Mouse (Mus musculus) adipocyte (in vitro differentiated cells): Measurements from ENCODE around the gene Samd1.

Source experiments
- DNase-seq: peaks from one replicate; pipeline ENCODE4 v3.0.0-alpha.2; 2016; ENCODE audit warnings: low spot score

Gene Samd1

DNA sequence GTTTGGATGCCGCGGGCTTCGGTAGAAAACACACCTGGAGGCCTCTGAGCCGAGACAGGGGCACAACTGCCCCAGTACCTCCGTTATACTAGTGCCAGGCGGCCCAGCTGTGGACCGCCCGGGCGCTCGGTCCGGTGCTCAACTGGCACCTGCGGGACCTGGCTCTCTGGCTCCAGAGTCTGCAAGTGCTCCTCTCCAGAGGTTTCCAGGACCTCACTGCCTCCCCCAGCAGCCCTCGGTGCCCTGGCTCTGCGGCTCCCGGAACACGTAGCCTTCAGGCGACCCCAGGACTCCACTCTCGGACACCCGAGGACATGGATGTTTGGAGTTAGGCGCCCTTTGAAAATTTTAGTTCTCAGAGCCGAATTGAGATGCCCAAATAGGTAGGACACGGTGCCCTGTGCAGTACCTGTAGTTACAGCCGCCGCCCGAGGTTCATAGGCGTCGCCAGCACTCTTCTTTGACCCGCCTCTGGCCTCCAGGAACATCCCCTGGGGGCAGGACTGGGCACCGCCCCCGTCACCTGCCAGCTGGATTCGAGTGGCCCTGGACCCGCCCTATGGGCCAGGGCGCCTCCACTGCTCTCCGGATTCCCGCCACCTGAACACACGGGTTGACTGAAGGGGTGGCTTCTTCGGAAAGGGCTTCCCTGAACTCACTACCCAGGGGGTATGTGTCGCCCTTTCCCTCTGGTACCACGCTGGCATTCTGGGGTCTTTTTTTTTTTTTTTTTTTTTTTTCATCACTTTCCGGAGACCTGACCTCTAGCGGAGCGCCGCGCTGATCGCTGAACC, 14.4 kb downstream of the Samd1 start, which contains the start of gene 2210011C24Rik:
2210011C24Rik (minus strand) TSS at position 467 of the 794 bp plus-strand sequence.
- no peak for DNase-seq

DNA sequence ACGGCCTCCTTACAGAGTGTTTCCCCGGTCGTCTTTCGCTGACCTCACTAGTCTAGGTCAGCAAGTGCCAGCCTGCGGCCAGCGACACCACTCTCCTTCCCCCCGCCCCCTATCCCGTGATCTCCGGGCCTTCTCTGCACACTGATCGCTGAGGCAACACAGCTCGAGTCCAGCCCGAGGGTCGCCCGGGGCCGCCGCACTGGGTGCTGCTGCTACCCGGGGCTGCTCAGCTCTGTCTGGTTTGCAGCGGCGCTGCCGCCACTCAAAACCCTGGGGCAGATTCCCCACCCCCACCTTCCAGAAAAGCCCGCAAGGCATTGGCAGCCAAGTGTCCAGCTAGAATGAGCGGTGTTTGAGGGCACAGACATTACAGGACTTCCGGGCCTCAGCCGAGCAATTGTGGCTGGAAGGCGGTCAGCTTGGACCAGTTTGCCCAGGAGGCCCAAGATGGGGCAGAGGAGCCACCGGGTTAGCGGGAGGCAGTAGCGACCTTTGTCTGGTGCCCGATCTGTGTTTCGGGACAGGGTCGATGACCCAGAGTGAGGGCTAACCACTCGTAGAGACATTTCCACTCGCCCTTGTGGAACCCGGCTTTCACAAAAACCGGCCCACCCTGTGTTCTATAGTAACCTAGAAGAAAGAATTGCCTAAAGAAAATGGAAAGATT, 15.2 kb downstream of the Samd1 start:
- DNase-seq: no peak

DNA sequence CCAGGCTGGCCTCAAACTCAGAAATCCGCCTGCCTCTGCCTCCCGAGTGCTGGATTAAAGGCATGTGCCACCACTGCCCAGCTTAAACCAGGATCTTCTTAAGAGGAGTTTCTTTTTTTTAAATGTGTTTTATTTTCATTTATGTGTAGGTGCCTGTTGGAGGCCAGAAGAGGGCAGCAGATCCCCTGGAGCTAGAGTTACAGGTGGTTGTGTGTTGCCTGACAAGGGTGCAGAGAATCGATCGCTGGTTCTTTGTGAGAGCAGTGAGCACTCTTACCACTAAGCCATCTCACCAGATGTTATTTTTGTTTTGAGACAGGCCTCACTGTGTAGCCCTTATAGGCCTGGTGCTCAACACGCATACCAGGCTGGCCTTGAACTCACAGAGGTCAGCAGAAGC, 18.4 kb downstream of the Samd1 start:
- DNase-seq: no peak

DNA sequence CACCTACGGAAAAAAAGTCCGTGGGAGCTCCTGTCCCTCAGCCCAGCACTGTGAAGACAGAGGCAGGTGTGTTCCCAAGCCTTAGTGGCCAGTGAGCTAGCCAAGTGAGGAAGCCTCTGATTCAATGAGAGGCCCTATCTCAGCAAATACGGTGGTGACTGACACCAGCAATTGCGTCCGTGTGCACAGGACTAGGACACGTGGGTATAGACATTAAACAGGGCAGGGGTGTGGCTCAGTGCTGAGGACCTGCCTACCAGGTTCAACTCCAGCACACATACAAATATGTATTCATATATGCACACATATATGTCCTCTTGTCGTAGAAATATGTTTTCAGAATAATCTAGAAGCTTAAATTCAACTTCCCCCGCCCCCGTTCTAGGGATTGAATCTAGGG, 22.3 kb downstream of the Samd1 start:
- DNase-seq: no peak

DNA sequence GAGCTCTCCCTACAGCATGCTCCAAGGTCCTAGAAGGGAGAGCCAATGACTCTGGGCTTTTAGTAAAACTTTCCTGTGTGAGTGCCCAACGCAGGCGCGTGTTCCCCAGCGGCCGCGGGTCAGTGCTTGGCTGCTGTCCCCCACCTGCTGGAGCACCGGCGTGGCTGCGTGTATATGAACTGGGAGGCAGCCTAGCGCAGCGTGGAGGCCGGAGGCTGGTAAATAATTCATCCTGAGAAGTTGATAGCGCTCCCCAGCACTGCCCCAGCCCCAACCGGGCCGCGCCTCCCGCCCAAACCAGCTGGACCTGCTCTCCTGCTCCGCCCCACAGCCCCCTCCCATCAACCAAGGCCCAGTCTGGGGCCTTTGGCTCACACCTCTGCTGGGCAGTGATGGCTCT, 23.6 kb downstream of the Samd1 start, which contains the start of gene Palm3:
Palm3 (plus strand) TSS at position 376 of the 400 bp plus-strand sequence.
- DNase-seq: no peak

DNA sequence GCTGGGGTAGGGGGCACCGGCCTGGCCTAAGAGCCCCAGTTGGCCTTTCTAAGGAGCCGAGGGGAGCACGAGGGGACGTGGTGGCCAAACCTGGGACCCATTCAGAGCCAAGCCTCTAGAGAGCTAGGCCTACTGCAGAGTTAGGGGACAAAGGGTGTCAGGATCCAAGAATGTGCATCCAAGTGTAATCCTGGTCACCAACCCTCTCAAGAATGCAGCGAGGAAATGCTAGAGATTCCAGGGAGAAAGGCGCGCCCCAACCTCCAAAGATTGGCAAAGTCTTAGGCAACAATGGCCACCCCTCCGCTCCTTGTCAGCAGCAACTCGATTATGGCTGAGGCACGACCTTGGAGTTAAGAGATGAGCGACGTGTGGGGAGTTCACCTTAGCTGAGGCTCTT, 24.1 kb downstream of the Samd1 start:
- DNase-seq: no peak

DNA sequence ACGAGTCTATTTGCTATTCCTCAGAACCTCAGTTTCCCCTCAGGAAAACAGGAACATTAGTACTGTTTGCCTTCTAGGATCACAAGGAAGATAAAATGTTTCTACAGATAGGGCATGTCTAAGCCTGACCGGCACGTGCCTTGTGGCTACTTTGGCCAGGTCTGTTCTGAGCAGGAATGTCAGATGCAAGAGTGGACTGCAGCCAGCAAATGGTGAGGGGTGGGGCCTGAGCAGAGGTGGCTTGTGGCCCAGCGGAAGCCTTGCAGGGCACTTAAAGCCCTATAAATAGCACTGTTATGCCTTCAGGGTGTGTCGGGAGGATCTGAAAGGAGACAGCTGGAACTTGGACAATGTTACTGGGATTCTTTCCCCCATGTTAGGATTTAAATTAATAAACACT, 25.6 kb downstream of the Samd1 start:
- DNase-seq: peak; percentile 70

DNA sequence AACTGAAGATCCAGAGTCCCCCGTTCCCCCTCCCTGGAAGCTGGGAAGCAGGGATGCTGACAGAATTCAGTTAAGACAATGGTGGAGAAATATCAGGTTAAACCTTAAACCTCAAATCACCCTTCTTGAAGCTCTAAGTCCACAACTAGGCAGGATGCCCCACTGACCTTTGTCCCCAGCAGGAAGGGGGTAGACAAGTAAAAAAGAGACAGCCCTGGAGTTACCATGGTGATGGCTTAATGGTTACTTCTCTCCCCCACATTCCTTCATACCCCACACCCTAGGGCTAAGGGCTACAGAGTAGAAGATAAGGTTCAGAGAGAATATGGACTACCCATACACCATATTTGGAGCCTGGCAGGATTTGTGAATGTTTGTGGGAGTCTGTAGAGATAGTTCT, 26.2 kb downstream of the Samd1 start:
- DNase-seq: no peak

DNA sequence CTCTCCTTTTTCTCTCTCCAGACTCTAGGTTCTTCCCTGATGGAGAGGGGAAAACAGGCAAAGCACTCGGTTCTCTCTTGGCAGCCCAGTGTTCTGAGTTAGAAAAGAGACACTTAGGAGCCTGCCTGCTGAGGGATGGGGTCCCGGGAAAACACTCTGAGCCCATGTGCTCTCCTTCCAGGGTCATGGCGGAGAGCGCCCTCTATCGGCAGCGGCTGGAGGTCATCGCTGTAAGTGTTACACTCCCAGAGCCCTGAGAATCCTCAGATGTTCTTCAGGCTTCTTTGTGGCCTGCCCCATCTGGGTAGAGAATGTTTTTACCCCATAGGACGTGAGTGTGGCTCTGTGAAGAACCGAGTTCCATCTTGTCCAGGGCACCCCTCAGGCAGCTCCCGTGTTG, 26.7 kb downstream of the Samd1 start:
- no peak for DNase-seq

DNA sequence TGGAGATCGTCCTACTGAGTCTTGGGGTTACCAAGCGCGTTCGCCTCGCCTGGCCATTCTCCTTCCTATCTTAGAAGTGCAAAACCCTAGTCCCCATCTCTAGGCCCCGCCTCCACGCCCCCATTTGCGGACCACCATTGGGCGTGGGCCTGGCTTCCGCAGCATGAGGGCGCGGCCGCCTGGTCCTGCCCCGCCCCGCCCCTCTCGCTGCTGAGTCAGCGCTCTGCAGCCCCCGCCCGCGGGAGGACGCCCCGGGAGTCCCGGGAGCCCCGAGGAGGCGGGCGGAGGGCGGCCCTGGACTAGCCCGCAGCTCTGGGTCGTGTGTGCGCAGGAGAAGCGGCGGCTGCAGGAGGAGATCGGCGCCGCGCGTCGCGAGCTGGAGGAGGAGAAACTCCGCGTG, 28.4 kb downstream of the Samd1 start:
- no peak for DNase-seq

DNA sequence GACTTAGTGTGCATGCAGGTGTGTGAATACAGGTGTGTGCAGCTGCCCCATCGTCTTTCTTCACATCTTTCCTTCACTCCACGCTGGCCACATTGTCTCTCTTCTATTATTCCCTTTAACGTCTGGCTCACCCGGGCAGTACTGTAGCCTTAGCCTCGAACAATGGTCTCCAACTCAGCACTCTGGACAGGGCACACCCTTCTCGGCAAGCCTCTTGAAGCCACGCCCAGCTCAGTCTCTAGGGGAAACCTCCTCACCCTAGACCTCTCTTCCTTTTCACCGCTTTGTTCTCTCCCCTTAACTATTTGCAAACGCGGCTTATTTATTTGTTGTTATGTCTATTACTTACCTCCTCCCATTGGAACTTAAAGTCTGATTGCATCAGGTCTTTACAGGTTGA, 30.0 kb downstream of the Samd1 start:
- DNase-seq: peak; percentile 57

DNA sequence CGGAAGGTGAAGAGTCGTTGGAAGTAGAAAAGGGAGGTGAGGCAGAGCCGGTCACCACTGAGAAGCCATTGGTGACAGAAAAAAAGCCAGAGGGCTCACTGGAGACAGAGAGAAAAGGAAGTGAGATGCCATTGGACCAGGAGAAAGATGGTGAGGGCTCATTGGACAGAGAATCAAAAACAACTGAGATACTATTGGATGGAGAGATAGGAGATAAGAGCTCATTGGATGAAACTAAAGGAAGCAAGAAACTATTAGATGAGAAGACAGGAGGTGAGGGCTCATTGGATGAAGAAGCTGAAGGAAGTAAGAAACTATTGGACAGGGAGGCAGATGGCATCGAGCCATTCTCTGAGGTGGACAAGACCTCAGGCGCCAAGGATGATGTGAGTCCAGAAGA, 31.8 kb downstream of the Samd1 start:
- no peak for DNase-seq

DNA sequence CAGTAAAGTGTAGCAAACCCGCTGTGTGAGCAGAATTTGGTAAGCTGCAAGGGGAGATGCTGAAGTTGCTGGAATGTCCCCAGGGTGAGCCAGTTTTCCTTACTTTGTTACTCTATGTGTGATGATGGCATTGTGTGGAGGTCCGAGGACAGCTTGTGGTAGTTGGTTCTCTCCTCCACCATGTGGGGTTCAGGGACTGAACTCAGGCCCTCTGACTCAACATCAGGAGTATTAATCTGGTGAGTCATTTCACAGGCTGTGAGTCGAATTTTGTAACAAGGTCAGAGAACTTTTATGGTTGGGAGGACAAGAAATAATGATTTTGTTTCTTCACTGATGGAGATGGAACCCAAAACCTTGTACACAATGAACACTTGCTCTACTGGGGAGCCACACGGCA, 35.3 kb downstream of the Samd1 start:
- no peak for DNase-seq

DNA sequence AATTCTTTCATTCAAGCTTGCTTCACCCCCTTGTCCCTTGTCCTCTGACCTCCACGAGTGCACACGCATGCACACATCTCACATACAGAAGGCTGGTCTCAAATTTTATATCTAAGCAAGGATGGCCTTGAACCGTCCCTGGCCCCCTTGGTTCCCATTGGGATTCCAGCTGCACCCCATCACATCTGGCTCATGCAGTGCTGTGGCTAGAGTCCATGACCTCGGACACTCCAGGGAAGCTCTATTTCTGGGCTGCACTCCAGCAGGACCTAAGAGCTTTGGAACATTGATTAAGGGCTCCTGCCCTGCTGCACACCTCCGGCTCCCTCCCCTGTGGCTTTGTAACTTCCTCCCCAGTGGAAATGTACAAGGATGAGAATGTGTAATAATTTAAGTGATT, 40.5 kb downstream of the Samd1 start:
- no peak for DNase-seq

DNA sequence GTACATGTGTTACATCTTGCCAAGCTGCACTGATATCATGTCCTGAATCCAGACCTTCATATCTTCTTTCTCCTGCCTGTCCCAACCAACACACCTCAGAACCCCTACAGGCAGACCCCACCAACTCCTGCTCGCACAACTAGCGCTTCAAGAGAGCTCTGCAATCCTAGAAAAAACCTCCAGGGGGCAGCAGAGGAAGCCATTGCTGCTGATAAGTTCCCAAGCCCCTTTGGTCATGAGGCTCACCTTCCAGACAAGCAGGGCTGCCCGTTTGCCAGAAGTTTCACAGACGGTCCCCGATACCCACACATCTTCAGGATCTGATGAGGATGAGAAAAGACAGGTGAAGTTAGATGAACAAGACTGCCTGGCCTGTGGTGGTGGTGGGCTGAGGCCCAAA, 41.6 kb downstream of the Samd1 start:
- peak; percentile 78 for DNase-seq

DNA sequence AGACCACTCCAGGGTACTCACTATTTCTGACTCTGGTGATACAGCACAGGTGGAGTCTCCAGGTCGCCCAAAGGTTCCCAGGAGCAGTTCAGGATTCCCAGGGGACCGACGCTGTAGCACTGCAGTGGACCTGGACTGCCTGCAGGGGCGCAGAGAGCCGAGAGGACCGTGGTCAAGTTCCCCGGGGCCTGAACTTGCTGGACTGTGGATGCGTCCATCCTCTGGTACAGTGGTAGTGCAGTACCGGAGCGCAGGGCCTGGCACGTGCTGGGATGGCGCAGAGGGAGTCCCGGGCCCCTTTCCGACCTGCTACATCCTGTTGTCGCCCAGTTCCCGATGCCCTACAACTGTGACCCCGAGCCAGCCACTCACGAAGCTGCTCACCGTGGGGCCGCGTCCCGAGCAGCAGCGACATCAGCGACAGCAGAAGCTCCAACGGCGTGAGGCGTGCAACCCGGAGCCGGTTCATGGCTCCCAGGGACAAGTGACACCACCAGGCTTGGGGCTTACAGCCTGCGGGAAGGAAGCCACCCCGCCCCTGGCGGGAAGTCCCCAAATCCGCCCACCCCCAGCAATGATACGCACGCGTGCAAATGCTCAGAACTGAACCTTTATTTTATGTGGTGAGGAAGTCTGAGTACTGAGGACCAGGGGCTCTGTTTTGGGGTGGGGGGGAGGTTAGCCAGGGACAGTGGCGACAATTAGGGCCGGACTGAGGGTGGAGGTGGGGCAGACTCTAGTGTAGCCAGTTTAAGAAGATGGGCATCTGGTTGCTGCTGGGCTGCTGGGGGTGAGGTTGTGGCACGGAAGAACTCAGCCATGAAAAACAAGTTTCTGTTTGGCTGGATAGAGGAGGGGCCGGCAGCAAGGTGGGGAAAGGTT, 44.8 kb downstream of the Samd1 start, which contains the start of gene Il27ra:
Il27ra (minus strand) TSS at position 524 of the 882 bp plus-strand sequence.
- DNase-seq: no peak

DNA sequence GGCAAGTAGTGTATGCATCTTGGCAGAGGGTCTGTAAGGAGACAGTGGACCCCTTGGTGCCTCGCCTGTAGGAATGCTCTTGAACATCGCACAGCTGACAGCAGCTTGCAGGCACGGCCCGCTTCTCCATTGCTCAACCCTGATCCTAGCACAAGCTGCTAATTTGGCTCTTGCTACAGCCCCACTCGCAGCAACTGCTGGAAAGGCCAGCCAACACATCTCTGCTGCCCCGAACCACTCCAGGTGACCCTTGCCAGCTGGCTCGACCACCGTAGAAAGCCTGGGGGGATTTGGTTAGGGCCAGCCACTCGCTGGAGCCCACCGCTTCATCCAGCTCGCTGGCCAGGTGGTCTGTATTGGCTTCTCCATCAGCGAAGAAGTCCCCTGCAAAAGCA, 45.5 kb downstream of the Samd1 start:
- DNase-seq: no peak

DNA sequence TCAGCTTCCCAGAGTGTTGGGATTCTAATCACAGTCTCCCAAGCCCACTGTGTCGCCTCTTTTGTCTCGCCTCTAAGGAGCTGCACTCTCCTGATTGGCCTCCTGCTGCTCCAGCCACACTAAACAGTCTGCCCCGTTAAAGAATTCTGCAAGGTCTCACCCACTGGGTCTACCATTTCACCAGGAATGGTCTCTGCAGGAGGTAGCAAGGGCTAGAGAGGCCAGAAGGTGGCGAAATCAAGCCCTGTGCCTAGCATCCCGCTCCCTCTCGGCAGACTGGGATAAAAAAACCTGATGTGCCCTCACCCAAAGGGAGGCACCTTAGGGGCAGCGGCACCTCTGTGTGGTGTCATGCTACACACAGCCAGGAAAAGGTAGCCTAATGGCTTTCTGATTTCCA, 46.6 kb downstream of the Samd1 start:
- DNase-seq: no peak

DNA sequence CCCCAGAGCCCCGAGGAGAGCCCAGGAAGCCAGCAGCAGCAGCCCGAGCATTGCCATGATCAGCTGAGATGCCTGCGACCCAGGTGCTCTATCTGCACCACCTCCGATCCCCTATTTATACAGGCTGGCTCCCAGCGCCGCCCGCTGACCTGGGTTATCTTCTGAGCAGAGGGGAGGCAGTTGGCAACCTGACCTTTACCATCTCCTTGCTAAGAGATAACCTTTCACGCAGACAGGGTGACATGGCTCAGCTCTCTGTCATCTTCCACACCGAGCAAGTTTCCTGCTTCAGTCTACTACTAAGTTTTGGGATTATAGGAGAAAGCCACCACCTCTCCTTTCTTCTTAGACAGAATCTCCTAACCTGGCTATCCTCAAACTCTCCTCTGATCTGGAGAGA, 47.4 kb downstream of the Samd1 start, which contains the start of gene Rln3:
Rln3 (minus strand) TSS at position 101 of the 400 bp plus-strand sequence.
- no peak for DNase-seq

DNA sequence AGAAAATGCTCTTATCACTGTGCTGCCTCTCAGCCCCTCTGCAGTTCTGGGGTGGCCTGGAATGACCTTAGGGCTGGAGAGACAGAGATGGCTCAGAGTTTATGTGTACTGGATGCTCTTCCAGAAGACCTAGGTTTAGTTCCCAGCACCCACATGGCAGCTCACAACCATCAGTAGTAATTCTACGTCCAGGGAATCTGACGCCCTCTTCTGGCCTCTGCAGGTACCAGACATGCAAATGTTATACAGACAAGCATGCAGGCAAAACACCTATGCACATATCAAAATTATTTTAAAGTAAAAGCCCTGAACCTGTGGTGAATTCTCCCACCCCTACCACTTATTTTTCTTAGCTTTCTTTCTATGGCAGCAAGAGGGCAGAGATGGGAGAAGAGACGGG, 49.0 kb downstream of the Samd1 start:
- no peak for DNase-seq

DNA sequence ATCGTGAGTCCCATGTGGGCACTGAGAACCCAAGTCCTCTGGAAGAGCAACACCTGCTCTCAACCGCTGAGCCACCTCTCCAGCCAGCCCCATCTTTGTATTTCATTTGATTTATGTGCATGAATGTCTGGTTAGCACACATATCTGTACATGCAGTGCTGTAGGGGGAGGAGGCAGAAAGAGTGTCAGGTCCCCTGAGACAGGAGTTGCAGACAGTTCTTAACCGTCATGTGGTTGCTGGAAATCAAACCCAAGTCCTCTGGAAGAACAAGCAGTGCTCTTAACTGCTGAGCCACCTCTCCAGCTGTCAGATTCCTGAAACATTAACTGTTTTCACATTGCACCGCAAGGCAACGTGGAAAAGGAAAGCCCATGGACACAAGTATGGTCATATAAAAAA, 50.7 kb downstream of the Samd1 start:
- no peak for DNase-seq
